Mouse (Mus musculus) hindbrain, postnatal 0 days (tissue): ENCODE results near the gene Tmem150b. TPM values are rescaled to one million over a fixed set of nuclear protein-coding genes. Genes with fewer than 3 reads are reported as not detected.

Experiments
- ATAC-seq: fragments of 200-750 bp; cut with Nextera tagmentation; 2 replicates; pipeline ENCODE4 v1.8.0; 2017; ENCODE audit warnings: mild to moderate bottlenecking, moderate TSS enrichment, moderate library complexity
- DNase-seq: peaks from one replicate; pipeline ENCODE4 v3.0.0-alpha.2; 2015; ENCODE audit warnings: low spot score
- H3K27ac ChIP-seq: fragments of 300-500 bp; sonication (generic); 2 replicates; pipeline ENCODE4 v1.5.1; 2014; ENCODE audit warnings: mild to moderate bottlenecking
- H3K27me3 ChIP-seq: fragments of 300-500 bp; sonication (generic); 2 replicates; pipeline ENCODE4 v1.6.1; 2014; ENCODE audit warnings: low read length, mixed read lengths; ENCODE audit not compliant: insufficient read depth
- H3K36me3 ChIP-seq: fragments of 300-500 bp; sonication (generic); 2 replicates; pipeline ENCODE4 v1.6.1; 2014; ENCODE audit warnings: low read length, mixed read lengths; ENCODE audit not compliant: insufficient read depth
- H3K4me1 ChIP-seq: fragments of 300-500 bp; sonication (generic); 2 replicates; pipeline ENCODE4 v1.6.1; 2014; ENCODE audit warnings: antibody characterized with exemption, low read length, mixed read lengths; ENCODE audit not compliant: insufficient read depth
- H3K4me2 ChIP-seq: fragments of 300-500 bp; sonication (generic); 2 replicates; pipeline ENCODE4 v1.6.1; 2014; ENCODE audit warnings: low read depth, mild to moderate bottlenecking, low read length, moderate library complexity, mixed read lengths
- H3K4me3 ChIP-seq: fragments of 300-500 bp; sonication (generic); 2 replicates; pipeline ENCODE4 v1.5.1; 2014; ENCODE audit warnings: low read length
- H3K9ac ChIP-seq: fragments of 300-500 bp; sonication (generic); replicated peaks from 2 replicates; pipeline ENCODE4 v1.6.1; 2014; ENCODE audit warnings: mild to moderate bottlenecking, low read length, moderate library complexity, mixed read lengths
- H3K9me3 ChIP-seq: fragments of 300-500 bp; sonication (generic); 2 replicates; pipeline ENCODE4 v1.6.1; 2016; ENCODE audit warnings: low read length, mixed read lengths
- CTCF ChIP-seq: IDR thresholded peaks from 2 replicates; pipeline ENCODE4 v1.5.1; 2016; ENCODE audit warnings: antibody characterized with exemption, control low read depth, low read depth
- WGBS: fragments of 180-500 bp; shearing (Covaris S2); extraction: QIAGEN DNeasy Blood & Tissue Kit; methylation state at CpG from one replicate; pipeline ENCODE4 v1.1.7; 2014; 5-methylcytosine and 5-hydroxymethylcytosine counted together
- polyA plus RNA-seq: library from polyadenylated mRNA; unstranded; fragments of >200 nt; fragmentation: Nextera tagmentation; extraction: Ambion mirVana; gene quantifications from 2 replicates; pipeline ENCODE4 v1.2.1, GENCODE M21; 2015
- total RNA-seq: library from RNA; depleted of rRNA; stranded (reverse); fragments of >200 nt; gene quantifications from 2 replicates; pipeline ENCODE4 v1.2.3, GENCODE M21; 2014

The Tmem150b gene
- total and polyA plus RNA-seq, 2 experiments from 2014 or later = 0.13 TPM; not detected in 1

DNA sequence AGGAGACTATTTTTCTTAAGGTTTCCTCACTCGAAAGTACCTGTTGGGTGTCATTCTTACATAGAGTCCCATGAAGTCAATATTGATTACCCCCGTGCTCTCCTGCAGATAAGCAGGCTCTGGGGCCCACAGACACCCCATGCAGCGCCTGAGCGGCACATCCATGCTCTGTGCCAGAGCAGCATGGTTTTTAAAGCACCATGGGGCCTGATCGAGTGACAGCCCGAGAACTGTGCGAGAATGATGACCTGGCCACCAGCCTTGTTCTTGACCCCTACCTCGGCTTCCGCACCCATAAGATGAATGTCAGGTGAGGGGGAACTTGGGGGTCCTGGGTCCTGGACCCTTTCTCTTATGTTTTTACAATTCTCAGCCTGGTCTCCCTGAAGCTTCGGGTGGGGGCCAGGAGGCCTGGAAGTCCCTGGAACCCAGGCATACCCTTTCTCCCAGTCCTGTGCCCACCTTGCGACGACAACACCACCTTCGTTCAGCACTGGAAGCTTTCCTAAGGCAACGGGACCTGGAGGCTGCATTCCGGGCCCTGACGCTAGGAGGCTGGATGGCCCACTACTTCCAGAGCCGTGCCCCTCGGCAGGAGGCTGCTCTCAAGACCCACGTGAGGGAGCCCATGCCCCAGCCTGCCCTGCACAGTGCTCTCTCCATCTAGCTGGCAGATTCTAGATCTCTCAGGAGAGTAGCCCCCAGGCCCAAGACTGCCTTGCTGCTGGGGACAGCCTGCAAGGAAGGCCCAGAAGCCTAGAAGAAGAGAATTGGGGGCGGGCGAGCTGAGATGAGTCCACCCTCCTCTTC lies 16.8 kb upstream of the Tmem150b start:
- Histone ChIP-seq H3K9ac (no peak overlapping the region), H3K27ac (peak overlapping the region; percentile 92; the same call in 1 of the 2 replicates), H3K27me3 (no peaks in the 10 kb centered on the region), H3K36me3 (no peaks in the 10 kb centered on the region), H3K4me1 (peaks cover 22% of the 10 kb centered on the region), H3K4me2 (peak overlapping the region; percentile 91), H3K9me3 (no peaks in the 10 kb centered on the region), H3K4me3 (peak overlapping the region; percentile 74; the same call in 1 of the 2 replicates)
- no peak for TF ChIP-seq CTCF
- DNase-seq (no peak), ATAC-seq (no peak)
- 70% methylated on average over 21 of the region's 21 CpGs for WGBS

- no peak for TF ChIP-seq CTCF
- peak overlapping the region; percentile 91 for H3K9ac ChIP-seq
- peak overlapping the region; percentile 92 for H3K27ac ChIP-seq
- peaks cover 22% of the 10 kb centered on the region for H3K4me1 ChIP-seq
- H3K27me3 ChIP-seq = no peaks in the 10 kb centered on the region
- WGBS = under 1% methylated on average over 4 of the region's 4 CpGs
- H3K4me2 ChIP-seq = peak overlapping the region; percentile 91
- DNase-seq = peak; percentile 51
- no peaks in the 10 kb centered on the region for H3K9me3 ChIP-seq
- no peak for ATAC-seq
- no peaks in the 10 kb centered on the region for H3K36me3 ChIP-seq
- peak overlapping the region; percentile 74 for H3K4me3 ChIP-seq
Measured at GRCm38 (mm10) chr7:4741151-4741550, 16.1 kb upstream of the Tmem150b start.

DNA sequence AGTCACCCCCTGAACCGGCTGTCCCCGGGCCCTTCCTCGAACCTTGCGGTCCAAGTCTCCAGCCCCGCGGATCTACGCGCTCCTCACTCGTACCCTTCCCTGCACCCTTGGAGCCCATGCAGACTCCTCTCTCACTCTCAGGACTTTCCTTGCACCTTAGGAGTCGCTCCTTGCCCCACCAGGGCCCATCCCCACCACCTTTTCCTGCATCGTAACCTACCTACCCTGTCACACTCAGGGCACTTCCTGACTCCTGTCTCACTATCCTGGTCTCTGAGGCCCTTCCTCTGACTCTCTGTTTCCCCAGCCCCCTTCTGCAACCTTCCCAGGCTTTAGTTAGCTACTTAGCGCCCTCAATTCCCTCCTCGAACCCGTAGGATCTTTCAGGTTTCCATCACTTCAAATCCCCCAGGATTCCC lies 15.3 kb upstream of the Tmem150b start:
- Histone ChIP-seq H3K36me3 (no peaks in the 10 kb centered on the region), H3K27me3 (no peaks in the 10 kb centered on the region), H3K27ac (peak overlapping the region; percentile 92), H3K9ac (peak overlapping the region; percentile 91), H3K9me3 (no peaks in the 10 kb centered on the region), H3K4me3 (peak overlapping the region; percentile 74), H3K4me1 (peaks cover 22% of the 10 kb centered on the region), H3K4me2 (peak overlapping the region; percentile 91)
- WGBS = 2% methylated on average over 10 of the region's 14 CpGs
- DNase-seq (no peak), ATAC-seq (no peak; the same call in 1 of the 2 replicates)
- TF ChIP-seq CTCF = no peak

DNA sequence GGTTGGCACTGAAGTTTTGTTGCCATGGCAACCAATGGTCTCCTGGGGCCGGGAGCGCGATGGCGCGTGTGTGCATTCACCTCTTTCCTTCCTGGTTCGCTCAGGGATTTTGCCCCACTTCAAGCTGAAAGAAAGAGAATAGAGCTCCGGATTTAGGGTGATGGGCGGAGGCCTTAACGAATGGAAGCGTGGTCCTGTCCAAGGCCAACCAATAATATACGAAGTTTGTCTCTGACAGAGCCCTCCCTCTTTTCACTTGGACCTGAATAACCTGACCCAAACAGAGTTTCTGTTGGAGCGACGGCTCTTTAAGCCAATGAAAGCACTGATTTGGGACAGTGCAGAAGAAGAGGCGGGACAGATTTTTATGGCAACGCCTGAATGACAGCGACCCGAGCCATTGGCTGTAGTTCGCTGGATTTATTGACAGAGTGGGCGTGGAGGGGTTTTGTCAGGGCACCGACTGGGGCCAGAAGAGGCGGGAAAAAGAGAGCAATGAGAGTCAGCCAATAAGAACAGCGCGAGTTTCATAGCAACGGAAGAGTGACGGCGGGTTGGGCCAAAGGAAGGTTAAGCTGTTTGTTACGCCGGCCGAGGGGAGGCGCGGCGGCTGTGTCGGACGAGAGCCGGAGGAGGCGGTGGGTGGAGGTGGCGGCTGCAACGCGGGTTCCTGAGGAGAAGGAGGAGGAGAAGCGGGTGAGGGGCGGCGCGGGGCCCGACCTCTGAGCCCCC lies 14.7 kb upstream of the Tmem150b start, which contains the start of gene Kmt5c:
Gene Kmt5c (plus strand): TSS at position 572 of the 732 bp plus-strand sequence.
- TF ChIP-seq CTCF = peak; percentile 48
- WGBS = under 1% methylated on average over 30 of the region's 44 CpGs

DNA sequence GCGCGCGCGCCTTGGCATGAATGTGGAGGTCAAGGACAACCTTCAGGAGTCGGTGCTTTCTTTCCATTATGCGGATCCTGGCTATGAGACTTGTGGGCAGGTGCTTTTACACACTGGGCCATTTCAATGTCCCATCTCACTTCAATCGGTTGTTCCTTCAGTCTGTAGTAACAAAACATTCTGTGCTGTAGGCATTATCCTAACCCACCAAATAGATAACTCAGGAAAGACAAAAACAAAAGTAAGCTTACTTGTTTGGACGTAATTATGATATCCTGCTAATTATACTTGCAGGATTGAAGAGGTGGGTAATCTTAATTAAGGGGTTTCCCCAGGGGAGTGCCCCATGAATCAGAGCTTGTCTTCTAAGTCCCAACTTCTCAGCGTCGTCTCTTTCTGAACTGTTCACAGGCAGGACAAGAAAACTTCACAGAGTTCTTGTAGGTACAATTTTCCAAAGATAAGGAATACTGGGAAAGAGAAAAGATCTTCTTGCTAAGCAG lies 14.0 kb upstream of the Tmem150b start:
- peak overlapping the region; percentile 67 for H3K27ac ChIP-seq
- peak overlapping the region; percentile 35 for H3K4me3 ChIP-seq
- DNase-seq = no peak
- WGBS = 40% methylated on average over 10 of the region's 10 CpGs
- H3K9me3 ChIP-seq = no peaks in the 10 kb centered on the region
- H3K9ac ChIP-seq = 0 out of 2 replicates have a peak overlapping the region, but pooled peaks have one; percentile 17
- peaks cover 22% of the 10 kb centered on the region for H3K4me1 ChIP-seq
- TF ChIP-seq CTCF = no peak
- ATAC-seq = no peak
- no peaks in the 10 kb centered on the region for H3K36me3 ChIP-seq
- H3K4me2 ChIP-seq = peak overlapping the region; percentile 62
- no peaks in the 10 kb centered on the region for H3K27me3 ChIP-seq

More for the DNA sequence above, 14.7 kb upstream of the Tmem150b start, which contains the start of gene Kmt5c:
- Histone ChIP-seq H3K27me3 (no peaks in the 10 kb centered on the region), H3K4me3 (peak within 1 kb of the TSS; percentile 74), H3K4me2 (peak within 1 kb of the TSS; percentile 91), H3K4me1 (peaks cover 22% of the 10 kb centered on the region), H3K36me3 (no peaks in the 10 kb centered on the region), H3K9me3 (no peaks in the 10 kb centered on the region), H3K9ac (peak within 1 kb of the TSS; percentile 91), H3K27ac (peak within 1 kb of the TSS; percentile 92)
- DNase-seq (peak; percentile 99), ATAC-seq (peak; percentile 98)

- DNase-seq (no peak), ATAC-seq (no peak)
- H3K27ac ChIP-seq = no peak overlapping the region
- no peak for TF ChIP-seq CTCF
- H3K9ac ChIP-seq = no peak overlapping the region
- 71% methylated on average over 6 of the region's 6 CpGs for WGBS
- H3K27me3 ChIP-seq = no peaks in the 10 kb centered on the region
- H3K36me3 ChIP-seq = no peaks in the 10 kb centered on the region
- no peaks in the 10 kb centered on the region for H3K4me1 ChIP-seq
- no peak overlapping the region for H3K4me3 ChIP-seq
- H3K4me2 ChIP-seq = no peak overlapping the region
- H3K9me3 ChIP-seq = no peaks in the 10 kb centered on the region
Measured at GRCm38 (mm10) chr7:4732968-4733392, 7.9 kb upstream of the Tmem150b start.
